Mouse (Mus musculus): ENCODE measurements around the gene Nek2. TPM values are rescaled to one million over a fixed set of nuclear protein-coding genes. Genes with fewer than 3 reads are reported as not detected.

Nek2 gene
- total RNA-seq, 2 experiments from 2014 or later = 19.0 to 20.4 TPM

DNA sequence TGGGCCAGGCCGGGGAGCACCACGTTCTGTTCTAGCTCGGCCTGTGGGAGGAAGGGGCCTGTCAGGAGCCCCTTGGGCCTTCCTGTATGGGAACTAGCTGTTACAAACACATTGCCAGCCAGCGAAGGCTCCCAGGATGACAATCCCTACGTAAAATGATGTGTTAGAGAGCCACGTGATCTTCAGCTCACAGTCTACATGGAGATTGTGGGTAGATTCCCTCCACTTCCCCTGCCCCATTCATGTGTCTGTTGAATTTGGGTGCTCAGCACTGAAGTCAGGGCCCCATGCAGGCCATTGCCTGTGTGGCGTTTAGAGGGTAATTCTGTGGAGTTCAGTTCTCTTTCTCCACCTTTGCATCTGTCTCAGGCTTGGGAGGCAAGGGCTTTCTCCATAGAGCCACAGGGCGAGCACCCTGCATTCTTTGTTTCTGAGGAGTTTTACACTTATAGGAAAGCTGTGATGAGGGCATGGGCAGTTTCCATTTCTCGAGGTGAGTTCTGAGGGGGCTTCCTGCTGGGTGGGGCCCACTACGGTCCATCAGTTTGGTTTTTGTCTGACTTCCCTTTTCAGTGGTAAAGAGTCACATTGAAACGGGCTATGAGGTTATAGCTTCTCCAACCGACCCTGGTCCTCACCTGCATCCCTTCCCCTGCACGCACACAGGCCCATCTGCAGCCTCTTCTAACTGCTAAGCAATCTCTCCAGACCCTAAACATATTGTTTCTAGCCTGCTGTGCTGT is 8.1 kb upstream of the Nek2 start:
- DNase-seq (ENCODE audit: low spot score in 2 of 2) = no peak

DNA sequence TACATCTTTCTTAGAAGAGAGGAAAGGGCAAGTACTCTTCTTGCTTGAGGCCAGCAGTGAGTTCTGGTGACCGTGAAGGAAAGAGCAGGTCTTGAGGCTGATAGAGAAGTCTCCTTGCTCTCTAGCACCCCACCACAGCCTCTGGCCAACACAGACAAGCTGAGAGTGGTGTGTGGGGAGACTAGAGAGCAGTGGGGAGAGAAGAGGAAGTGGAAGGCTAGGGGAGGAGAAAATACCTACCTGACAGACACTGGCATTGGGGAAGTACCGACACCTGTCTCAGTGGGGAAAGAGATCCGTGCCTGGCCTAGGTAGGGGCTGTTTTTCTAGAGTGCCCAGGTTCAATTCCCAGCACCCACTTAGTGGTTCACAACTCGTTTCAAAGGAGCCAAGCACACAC is 7.0 kb upstream of the Nek2 start:
- no peak for DNase-seq (ENCODE audit: low spot score in 2 of 2)

- DNase-seq (ENCODE audit: low spot score in 2 of 2) = no peak
Measured at GRCm38 (mm10) chr1:191814935-191815334, 6.3 kb upstream of the Nek2 start.

DNA sequence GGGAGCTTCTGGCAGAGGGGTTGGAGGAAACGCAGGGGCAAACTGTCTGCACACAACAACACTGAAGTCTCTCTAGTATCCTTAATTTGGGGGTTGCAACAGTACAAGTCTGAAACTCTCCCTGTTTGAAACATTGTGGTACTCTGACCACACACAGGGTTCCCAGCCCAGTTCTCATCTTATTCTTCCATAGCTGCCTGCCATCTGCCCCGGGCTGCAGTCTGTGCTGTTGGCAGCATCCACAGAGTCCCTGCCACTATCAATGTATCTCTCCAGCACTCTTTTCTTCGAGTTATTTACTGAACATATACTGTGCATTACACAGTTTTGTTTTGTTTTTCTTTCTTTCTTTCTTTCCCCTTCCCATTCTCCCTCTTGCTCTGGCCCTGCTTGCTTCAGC is 4.6 kb upstream of the Nek2 start:
- no peak for DNase-seq (ENCODE audit: low spot score in 2 of 2)

DNA sequence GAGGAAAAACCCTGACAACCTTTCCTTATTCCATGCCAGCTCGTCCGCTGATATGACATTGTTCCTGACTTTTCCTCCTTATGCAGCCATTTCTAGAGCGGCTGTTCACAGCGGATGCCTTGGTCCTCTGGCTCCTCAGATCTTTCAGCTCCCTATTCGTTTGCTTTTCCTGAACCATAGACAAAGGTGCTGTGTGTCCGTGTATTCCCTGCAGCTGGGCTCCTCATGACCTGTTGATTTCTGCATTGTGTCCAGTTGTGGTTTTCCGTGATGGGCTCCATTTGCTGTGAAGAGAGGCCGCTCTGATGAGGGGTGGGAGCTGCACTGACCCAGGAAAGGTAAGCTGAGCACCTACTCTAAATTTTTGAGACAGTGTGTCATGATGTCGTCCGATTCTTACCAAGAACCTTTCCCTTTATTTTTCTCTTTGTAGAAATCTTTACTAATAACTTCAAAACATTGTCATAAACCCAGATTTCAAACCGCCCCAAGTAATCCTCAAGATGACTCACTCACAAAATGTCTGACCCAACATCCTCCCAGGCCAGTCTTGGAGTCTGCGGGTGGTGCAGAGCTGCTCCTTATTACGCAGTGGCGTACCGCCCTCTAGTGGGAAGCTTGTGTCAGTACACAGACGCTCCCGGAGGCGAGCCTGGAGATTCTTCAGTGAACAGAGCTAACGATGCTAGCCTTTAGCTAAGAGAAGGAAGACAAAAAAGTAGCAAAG is 3.7 kb upstream of the Nek2 start:
- peak; percentile 60 to 79 for DNase-seq (ENCODE audit: low spot score in 2 of 2)

DNA sequence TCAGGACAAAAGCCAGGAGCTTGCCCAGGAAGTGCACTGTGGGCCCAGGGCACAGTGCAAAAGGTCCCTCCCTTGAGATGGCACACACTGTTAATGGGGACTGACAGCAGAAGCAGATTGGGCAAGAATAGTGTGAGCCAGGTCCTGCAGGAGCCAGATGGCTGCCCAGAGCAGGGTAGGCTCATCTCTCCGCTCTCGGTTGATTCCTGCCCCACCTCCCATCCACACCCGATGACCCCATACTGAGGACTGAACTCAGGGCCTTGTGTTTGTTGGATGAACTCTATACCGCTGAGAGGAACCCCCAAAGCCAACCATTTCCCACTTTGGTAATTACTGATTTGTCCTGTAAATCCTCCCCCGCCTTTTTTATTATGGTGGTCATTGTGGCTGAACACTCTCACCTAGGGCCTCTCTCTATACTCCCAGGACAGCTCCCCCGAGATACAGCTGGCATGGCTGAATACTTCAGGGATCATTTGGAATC is 3.1 kb upstream of the Nek2 start:
- no peak for DNase-seq (ENCODE audit: low spot score in 2 of 2)

- no peak for DNase-seq (ENCODE audit: low spot score in 2 of 2)
Measured at GRCm38 (mm10) chr1:191819026-191819425, 2.2 kb upstream of the Nek2 start.

GRCm38 (mm10) chr1:191820951-191821325 is 306 bp upstream of the Nek2 start:
- no peak for DNase-seq (ENCODE audit: low spot score in 2 of 2)

GRCm38 (mm10) chr1:191829124-191829523 is 7.9 kb downstream of the Nek2 start:
- DNase-seq (ENCODE audit: low spot score in 2 of 2) = no peak

GRCm38 (mm10) chr1:191833396-191833795 is 12.2 kb downstream of the Nek2 start:
- no peak for DNase-seq (ENCODE audit: low spot score in 2 of 2)

GRCm38 (mm10) chr1:191834825-191835224 is 13.6 kb downstream of the Nek2 start:
- peak; percentile 47 to 55 for DNase-seq (ENCODE audit: low spot score in 2 of 2)

- no peak for DNase-seq (ENCODE audit: low spot score in 2 of 2)
Measured at GRCm38 (mm10) chr1:191836318-191836985, 15.2 kb downstream of the Nek2 start.

DNA sequence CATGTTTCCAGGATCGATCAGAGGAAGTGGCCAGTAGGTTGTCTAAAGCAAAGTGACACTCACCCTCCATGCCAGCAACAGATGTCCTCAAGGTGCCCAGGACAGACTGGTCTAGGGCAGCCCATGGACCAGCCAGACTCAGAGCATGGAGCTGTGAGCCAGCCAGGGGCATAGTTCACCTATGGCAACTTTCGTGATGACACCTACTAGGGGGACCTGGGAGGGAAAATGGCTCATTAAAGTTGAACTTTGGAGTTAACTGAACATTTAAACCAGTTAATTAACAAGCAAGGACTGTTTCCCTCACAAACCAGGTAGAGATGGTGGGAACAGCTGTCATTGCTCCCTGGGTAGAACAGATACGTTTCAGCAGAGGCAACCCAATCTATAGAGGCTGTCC is 16.4 kb downstream of the Nek2 start:
- no peak for DNase-seq (ENCODE audit: low spot score in 2 of 2)

DNA sequence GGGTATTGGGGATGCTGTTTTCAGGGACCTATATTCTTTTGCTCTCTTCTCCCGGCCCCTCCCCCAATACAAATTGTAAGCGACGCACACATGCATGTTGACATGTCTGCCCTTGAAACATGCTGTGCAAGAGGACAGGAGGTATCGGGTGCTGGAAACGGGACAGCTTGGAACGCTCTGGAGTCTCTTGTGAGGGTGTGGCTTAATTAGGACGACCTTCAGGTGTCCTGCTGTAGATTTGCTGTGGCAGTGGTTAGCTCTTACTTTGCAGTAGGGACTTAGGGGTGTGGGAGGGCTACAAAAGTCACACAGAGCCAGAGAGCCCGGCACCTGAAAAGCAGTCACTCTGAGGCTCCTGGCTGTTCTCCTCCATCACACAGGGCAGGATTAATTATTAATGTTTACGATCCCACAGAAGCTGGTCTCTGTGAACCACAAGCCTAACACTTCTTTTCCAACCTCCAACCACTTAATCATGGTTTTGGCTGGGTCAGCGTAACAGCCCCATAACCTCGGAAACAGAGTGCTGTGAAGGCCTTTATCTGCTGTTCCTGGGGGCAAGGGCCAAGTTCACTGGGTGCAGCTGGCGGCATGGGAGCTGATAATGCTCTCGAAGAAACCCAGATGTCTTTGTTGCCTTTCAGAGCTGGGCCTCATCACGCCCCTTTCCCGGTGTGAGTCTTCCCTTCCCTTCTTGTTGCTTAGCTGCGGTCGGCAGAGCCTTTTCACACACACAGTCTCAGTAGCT is 17.9 kb downstream of the Nek2 start:
- DNase-seq (ENCODE audit: low spot score in 2 of 2) = no peak

DNA sequence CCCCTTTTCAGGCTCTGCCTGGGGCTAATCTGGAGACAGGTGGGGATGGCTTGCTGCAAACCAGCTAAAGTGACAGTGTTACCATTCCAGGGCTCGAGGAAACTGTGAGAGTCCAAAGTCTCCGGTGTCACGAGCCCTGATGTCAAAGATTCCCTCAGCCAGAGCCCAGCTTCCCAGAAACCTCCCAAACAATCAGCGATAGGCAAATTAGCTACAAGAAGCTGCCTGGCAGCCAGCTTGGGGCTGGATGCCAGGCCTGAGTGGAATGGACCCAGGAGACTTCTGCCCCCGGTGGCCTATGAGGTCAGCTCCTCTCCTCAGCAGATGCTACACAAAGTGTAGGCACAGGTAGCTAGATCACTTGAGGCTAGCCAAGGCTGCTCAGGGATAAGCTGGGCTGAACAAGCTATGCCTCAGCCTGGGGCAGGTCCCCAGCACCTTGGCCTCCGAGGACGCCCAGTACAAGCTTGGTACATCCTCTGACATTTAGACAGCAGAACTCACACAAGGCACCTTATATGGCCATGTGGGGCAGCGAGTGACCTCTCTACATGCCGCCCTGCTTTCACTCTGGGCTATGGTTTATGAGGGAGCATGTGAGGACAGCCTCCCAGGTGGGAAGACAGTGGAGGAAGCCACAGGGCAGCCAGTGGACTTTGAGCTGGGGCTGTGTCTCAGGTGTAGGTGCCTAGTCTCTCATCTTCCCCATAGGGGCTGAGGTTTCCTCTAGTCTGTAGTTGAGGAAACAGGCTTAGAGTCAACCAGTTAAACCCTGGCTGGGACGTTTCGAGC is 19.7 kb downstream of the Nek2 start:
- DNase-seq (ENCODE audit: low spot score in 2 of 2) = no peak

- no peak for DNase-seq (ENCODE audit: low spot score in 2 of 2)
Measured at GRCm38 (mm10) chr1:191842247-191842646, 21.0 kb downstream of the Nek2 start.

- DNase-seq (ENCODE audit: low spot score in 2 of 2) = no peak
Measured at GRCm38 (mm10) chr1:191846667-191847066, 25.4 kb downstream of the Nek2 start.

GRCm38 (mm10) chr1:191849501-191849900 is 28.3 kb downstream of the Nek2 start:
- no peak for DNase-seq (ENCODE audit: low spot score in 2 of 2)

GRCm38 (mm10) chr1:191853442-191853841 is 32.2 kb downstream of the Nek2 start:
- no peak for DNase-seq (ENCODE audit: low spot score in 2 of 2)

GRCm38 (mm10) chr1:191854716-191855115 is 33.5 kb downstream of the Nek2 start:
- no peak for DNase-seq (ENCODE audit: low spot score in 2 of 2)

Measured in adrenal gland, postnatal 4 days (tissue).